Mouse (Mus musculus) small intestine, adult 2 months (tissue): ENCODE measurements around the gene Eid3. TPM values are rescaled to one million over a fixed set of nuclear protein-coding genes. Genes with fewer than 3 reads are reported as not detected.

Experiments used
- H3K27ac ChIP-seq: fragments of 200-500 bp; 2 replicates; pipeline ENCODE4 v1.5.1; 2012; ENCODE audit warnings: low read depth, low read length, control low read depth, inconsistent platforms; ENCODE audit not compliant: insufficient read depth
- H3K27me3 ChIP-seq: fragments of 200-500 bp; 2 replicates; pipeline ENCODE4 v1.6.1; 2012; ENCODE audit warnings: mild to moderate bottlenecking, moderate library complexity, low read length, inconsistent platforms; ENCODE audit not compliant: control insufficient read depth, insufficient read depth
- H3K36me3 ChIP-seq: fragments of 200-500 bp; 2 replicates; pipeline ENCODE4 v1.6.1; 2012; ENCODE audit warnings: mild to moderate bottlenecking, low read length, control low read depth, inconsistent platforms; ENCODE audit not compliant: control insufficient read depth, insufficient read depth
- H3K4me1 ChIP-seq: fragments of 200-500 bp; 2 replicates; pipeline ENCODE4 v1.6.1; 2012; ENCODE audit warnings: low read length, inconsistent platforms, mixed read lengths; ENCODE audit not compliant: control insufficient read depth, insufficient read depth, insufficient read length
- H3K4me3 ChIP-seq: fragments of 200-500 bp; 2 replicates; pipeline ENCODE4 v1.5.1; 2012; ENCODE audit warnings: low read depth, mild to moderate bottlenecking, control low read depth, inconsistent platforms, low read length, moderate library complexity
- CTCF ChIP-seq: fragments of 200-500 bp; IDR thresholded peaks from 2 replicates; pipeline ENCODE4 v1.5.1; 2012; ENCODE audit warnings: low read depth, mild to moderate bottlenecking, control low read depth, inconsistent platforms, low read length, moderate library complexity, mixed read lengths; ENCODE audit not compliant: insufficient replicate concordance, insufficient read length; ENCODE audit errors: extremely low read depth
- POLR2A ChIP-seq: fragments of 200-500 bp; IDR thresholded peaks from 2 replicates; pipeline ENCODE4 v1.6.1; 2012; ENCODE audit warnings: low read depth, mild to moderate bottlenecking, control low read depth, inconsistent platforms, low read length, moderate library complexity
- WGBS: fragments of 180-500 bp; shearing (Covaris S2); methylation state at CpG from one replicate; pipeline ENCODE4 v1.1.7; 2018; 5-methylcytosine and 5-hydroxymethylcytosine counted together
- polyA plus RNA-seq: library from polyadenylated mRNA; depleted of rRNA; stranded (reverse); fragments of >200 nt; gene quantifications from 2 replicates; pipeline ENCODE4 v1.2.3, GENCODE M21; 2012

Gene Eid3
- polyA plus RNA-seq, 1 experiment, result 0.48 TPM

GRCm38 (mm10) chr10:82860181-82860928 is 6.1 kb upstream of the Eid3 start:
- H3K4me1 ChIP-seq, result peaks cover 24% of the 10 kb centered on the region
- H3K27ac ChIP-seq, result peak overlapping the region; percentile 90
- H3K27me3 ChIP-seq, result no peaks in the 10 kb centered on the region
- peaks cover 17% of the 10 kb centered on the region for H3K36me3 ChIP-seq
- H3K4me3 ChIP-seq, result peak overlapping the region; percentile 99
- peak; percentile 64 for TF ChIP-seq POLR2A
- no peak for TF ChIP-seq CTCF
- under 1% methylated on average over 50 of the region's 50 CpGs for WGBS

GRCm38 (mm10) chr10:82860929-82861315 is 5.5 kb upstream of the Eid3 start:
- Histone ChIP-seq H3K27ac (peak overlapping the region; percentile 90), H3K4me3 (peak overlapping the region; percentile 99), H3K36me3 (peaks cover 17% of the 10 kb centered on the region), H3K4me1 (peaks cover 19% of the 10 kb centered on the region), H3K27me3 (no peaks in the 10 kb centered on the region)
- TF ChIP-seq POLR2A (no peak), CTCF (no peak)
- WGBS, result 7% methylated on average over 8 of the region's 8 CpGs

GRCm38 (mm10) chr10:82863106-82863680 is 3.2 kb upstream of the Eid3 start:
- peaks cover 14% of the 10 kb centered on the region for H3K4me1 ChIP-seq
- H3K4me3 ChIP-seq, result no peak overlapping the region
- TF ChIP-seq CTCF (no peak), POLR2A (no peak)
- H3K27ac ChIP-seq, result no peak overlapping the region
- peaks cover 24% of the 10 kb centered on the region for H3K36me3 ChIP-seq
- whole genome bisulfite sequencing, result 50% methylated on average over 5 of the region's 5 CpGs
- no peaks in the 10 kb centered on the region for H3K27me3 ChIP-seq

GRCm38 (mm10) chr10:82863827-82864226 is 2.6 kb upstream of the Eid3 start:
- TF ChIP-seq POLR2A (no peak), CTCF (no peak)
- Histone ChIP-seq H3K27me3 (no peaks in the 10 kb centered on the region), H3K27ac (no peak overlapping the region), H3K4me3 (no peak overlapping the region), H3K4me1 (peaks cover 11% of the 10 kb centered on the region), H3K36me3 (peaks cover 27% of the 10 kb centered on the region)
- 52% methylated on average over 7 of the region's 7 CpGs for WGBS

- WGBS, result 84% methylated on average over 18 of the region's 18 CpGs
- Histone ChIP-seq H3K4me1 (peaks cover 9% of the 10 kb centered on the region), H3K27ac (no peak overlapping the region), H3K4me3 (no peak overlapping the region), H3K27me3 (no peaks in the 10 kb centered on the region), H3K36me3 (peaks cover 31% of the 10 kb centered on the region)
- TF ChIP-seq CTCF (no peak), POLR2A (no peak)
Observed at GRCm38 (mm10) chr10:82866832-82867231, 406 bp downstream of the Eid3 start.

- no peak overlapping the region for H3K27ac ChIP-seq
- no peaks in the 10 kb centered on the region for H3K27me3 ChIP-seq
- WGBS, result 67% methylated on average over 6 of the region's 6 CpGs
- no peak overlapping the region for H3K4me3 ChIP-seq
- TF ChIP-seq POLR2A (no peak), CTCF (no peak)
- peaks cover 6% of the 10 kb centered on the region for H3K4me1 ChIP-seq
- H3K36me3 ChIP-seq, result peaks cover 28% of the 10 kb centered on the region
Observed at GRCm38 (mm10) chr10:82868418-82869086, 2.1 kb downstream of the Eid3 start.

- 83% methylated on average over 10 of the region's 10 CpGs for WGBS
- TF ChIP-seq CTCF (no peak), POLR2A (no peak)
- peaks cover 48% of the 10 kb centered on the region for H3K36me3 ChIP-seq
Observed at GRCm38 (mm10) chr10:82875446-82875845, 9.0 kb downstream of the Eid3 start.

More at GRCm38 (mm10) chr10:82875446-82875845, 9.0 kb downstream of the Eid3 start:
- peak overlapping the region; percentile 80 for H3K27ac ChIP-seq
- H3K27me3 ChIP-seq, result no peaks in the 10 kb centered on the region
- H3K4me1 ChIP-seq, result peaks cover 19% of the 10 kb centered on the region
- H3K4me3 ChIP-seq, result no peak overlapping the region
